Mouse (Mus musculus) ovary, adult 10 weeks (tissue): Measurements from ENCODE around the gene Ms4a15. TPM values are rescaled to one million over a fixed set of nuclear protein-coding genes. Genes with fewer than 3 reads are reported as not detected.

Source experiments
- polyA plus RNA-seq: library from polyadenylated mRNA; stranded (reverse); fragments of 350-450 nt; fragmentation: Illumina TruSeq; extraction: RNeasy Lipid Tissue Mini Kit (QIAGEN cat#74804); gene quantifications from one replicate; pipeline ENCODE4 v1.2.3, GENCODE M21; 2014

The Ms4a15 gene
- polyA plus RNA-seq, result not detected

GRCm38 (mm10) chr19:10993150-10993549, at the start of gene Ms4a15:
Gene Ms4a15 (minus strand): TSS chr19:10993250.

GRCm38 (mm10) chr19:11017891-11018290, 24.8 kb upstream of the Ms4a15 start, which contains the start of gene Ms4a18:
Gene Ms4a18 (minus strand): TSS chr19:11018031.

DNA sequence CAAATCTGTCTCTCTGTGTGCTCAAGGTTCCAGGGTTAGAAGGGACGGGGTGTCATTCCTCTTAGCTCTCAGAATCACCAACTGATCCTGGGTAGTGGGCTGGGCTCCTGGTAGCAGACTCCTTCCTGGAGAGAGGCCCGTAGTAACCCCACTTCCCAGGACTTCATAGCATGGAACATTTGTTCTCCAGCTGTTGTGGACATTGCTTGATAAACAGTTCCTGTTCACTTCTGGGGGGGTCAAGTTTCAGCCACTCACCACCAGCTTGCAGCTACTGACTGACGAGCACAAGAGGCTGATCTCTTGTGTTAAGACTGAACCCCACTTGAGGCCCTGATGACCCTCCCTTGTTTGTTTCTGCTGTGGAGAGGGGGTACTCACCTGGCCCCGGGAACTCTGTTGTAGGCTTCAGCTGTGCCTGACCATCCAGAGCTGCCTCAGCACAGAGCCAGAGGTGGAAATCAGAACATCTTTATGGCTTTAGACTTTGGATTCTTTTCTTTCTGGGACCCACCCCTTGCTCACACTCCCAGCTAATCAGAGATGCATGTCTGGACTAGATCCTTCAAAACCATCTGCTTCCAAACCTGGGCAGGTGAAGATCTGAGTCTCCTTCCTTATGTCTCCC, 18.7 kb downstream of the Ms4a15 start, which contains the start of gene Ms4a10:
Gene Ms4a10 (minus strand): TSS at position 433 of the 628 bp plus-strand sequence.

DNA sequence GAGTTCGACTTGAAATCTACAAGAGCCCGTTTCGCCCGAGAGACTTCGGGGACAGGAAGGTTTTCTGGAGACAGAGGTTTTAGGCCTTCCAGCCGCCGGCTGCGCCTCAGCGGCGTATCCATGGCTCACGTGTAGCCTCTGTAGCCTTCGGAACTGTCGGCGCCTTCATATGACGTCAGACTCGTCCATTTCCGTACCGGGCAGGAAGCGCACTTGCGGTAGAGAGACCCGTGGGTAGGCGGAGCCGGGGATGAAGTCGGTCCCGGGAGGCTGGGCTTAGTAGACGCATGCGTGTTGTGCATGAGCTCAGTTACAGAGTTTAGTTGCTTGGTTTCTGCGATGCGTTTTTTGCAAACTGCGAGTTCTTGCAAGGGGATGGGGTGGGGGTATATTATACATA, 43.9 kb downstream of the Ms4a15 start, which contains the start of gene Ccdc86:
Gene Ccdc86 (minus strand): TSS at position 155 of the 400 bp plus-strand sequence.

DNA sequence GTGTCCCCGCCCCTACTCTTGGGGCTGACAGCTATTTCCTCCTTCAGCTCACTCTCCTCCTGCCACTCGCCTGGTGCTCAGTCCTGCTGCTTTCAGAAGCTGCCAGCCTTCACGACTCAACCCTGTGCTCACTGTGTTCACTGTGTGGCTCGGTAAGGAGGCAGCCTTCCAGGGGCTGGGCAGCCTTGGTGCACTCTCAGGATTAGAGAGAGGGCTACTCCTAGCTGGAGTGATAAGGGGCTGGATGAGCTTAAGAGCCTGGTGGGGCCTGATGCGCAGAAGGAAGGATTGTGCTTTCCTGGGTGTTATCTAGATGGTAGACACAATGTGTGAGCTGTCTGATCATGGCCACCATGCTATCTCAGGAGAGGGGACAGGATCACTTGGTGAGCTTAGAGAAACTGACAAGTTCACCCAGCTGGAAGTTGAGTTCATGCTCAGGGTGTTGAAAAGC, 55.9 kb downstream of the Ms4a15 start, which contains the start of gene Ptgdr2:
Gene Ptgdr2 (plus strand): TSS at position 51 of the 454 bp plus-strand sequence.

Other genes with a start within 250 kb of the Ms4a15 start
- gene Cd6, start 163.2 kb downstream of the Ms4a15 start, polyA plus RNA-seq, result not detected
- 2.0 TPM for gene Slc15a3, start 153.5 kb downstream of the Ms4a15 start, polyA plus RNA-seq
- gene Tmem132a, start 123.3 kb downstream of the Ms4a15 start, polyA plus RNA-seq, result not detected
- 4.5 TPM for gene Tmem109, start 111.2 kb downstream of the Ms4a15 start, polyA plus RNA-seq
- gene Prpf19, start 98.0 kb downstream of the Ms4a15 start, polyA plus RNA-seq, result 87.3 TPM
- 0.46 TPM for gene Zp1, start 72.6 kb downstream of the Ms4a15 start, polyA plus RNA-seq
- 0.48 TPM for gene Ptgdr2, start 56.1 kb downstream of the Ms4a15 start, polyA plus RNA-seq
- 1.6 TPM for gene Ccdc86, start 44.0 kb downstream of the Ms4a15 start, polyA plus RNA-seq
- gene Ms4a10, start 18.6 kb downstream of the Ms4a15 start, polyA plus RNA-seq, result not detected
- not detected for gene Ms4a18, start 24.8 kb upstream of the Ms4a15 start, polyA plus RNA-seq
- not detected for gene Ms4a8a, start 87.9 kb upstream of the Ms4a15 start, polyA plus RNA-seq
- gene 1700017D01Rik, start 137.6 kb upstream of the Ms4a15 start, polyA plus RNA-seq, result not detected
- gene 1700025F22Rik, start 172.1 kb upstream of the Ms4a15 start, polyA plus RNA-seq, result not detected
- gene Ms4a13, start 203.5 kb upstream of the Ms4a15 start, polyA plus RNA-seq, result not detected
- gene Ms4a12, start 239.2 kb upstream of the Ms4a15 start, polyA plus RNA-seq, result not detected